Mouse (Mus musculus) hindbrain, embryonic 16.5 days (tissue): Measurements from ENCODE around the gene Nmrk2. TPM values are rescaled to one million over a fixed set of nuclear protein-coding genes. Genes with fewer than 3 reads are reported as not detected.
A peak's percentile ranks its signal among the peaks of the same experiment; 100 is the strongest.

Experiments
- ATAC-seq: fragments of 200-750 bp; cut with Nextera tagmentation; 2 replicates; pipeline ENCODE4 v1.8.0; 2017; ENCODE audit warnings: moderate TSS enrichment, moderate library complexity
- H3K27ac ChIP-seq: fragments of 300-500 bp; sonication (generic); 2 replicates; pipeline ENCODE4 v1.5.1; 2014; ENCODE audit warnings: low read depth, mild to moderate bottlenecking, control low read depth, low read length, moderate library complexity
- H3K27me3 ChIP-seq: fragments of 300-500 bp; sonication (generic); replicated peaks from 2 replicates; pipeline ENCODE4 v1.6.1; 2014; ENCODE audit warnings: low read length; ENCODE audit not compliant: control insufficient read depth, insufficient read depth
- H3K36me3 ChIP-seq: fragments of 300-500 bp; sonication (generic); 2 replicates; pipeline ENCODE4 v1.6.1; 2014; ENCODE audit warnings: mild to moderate bottlenecking, low read length, moderate library complexity, mixed read lengths; ENCODE audit not compliant: control insufficient read depth, insufficient read depth
- H3K4me1 ChIP-seq: fragments of 300-500 bp; sonication (generic); 2 replicates; pipeline ENCODE4 v1.6.1; 2014; ENCODE audit warnings: low read depth, low read length; ENCODE audit not compliant: control insufficient read depth, insufficient read depth
- H3K4me2 ChIP-seq: fragments of 300-500 bp; sonication (generic); 2 replicates; pipeline ENCODE4 v1.6.1; 2014; ENCODE audit warnings: mild to moderate bottlenecking, low read length, control low read depth, moderate library complexity
- H3K4me3 ChIP-seq: fragments of 300-500 bp; sonication (generic); 2 replicates; pipeline ENCODE4 v1.5.1; 2014; ENCODE audit warnings: mild to moderate bottlenecking, low read length, control low read depth, moderate library complexity
- H3K9ac ChIP-seq: fragments of 300-500 bp; sonication (generic); 2 replicates; pipeline ENCODE4 v1.6.1; 2014; ENCODE audit warnings: low read depth, mild to moderate bottlenecking, control low read depth, low read length, moderate library complexity
- H3K9me3 ChIP-seq: fragments of 300-500 bp; sonication (generic); 2 replicates; pipeline ENCODE4 v1.6.1; 2014; ENCODE audit warnings: mild to moderate bottlenecking, low read length, moderate library complexity; ENCODE audit not compliant: control insufficient read depth
- WGBS: fragments of 180-500 bp; shearing (Covaris S2); extraction: QIAGEN DNeasy Blood & Tissue Kit; methylation state at CpG from one replicate; pipeline ENCODE4 v1.1.7; 2014; 5-methylcytosine and 5-hydroxymethylcytosine counted together
- polyA plus RNA-seq: library from polyadenylated mRNA; unstranded; fragments of >200 nt; fragmentation: Nextera tagmentation; extraction: Ambion mirVana; gene quantifications from 2 replicates; pipeline ENCODE4 v1.2.1, GENCODE M21; 2015

Gene Nmrk2
- polyA plus RNA-seq, 1 experiment from 2014 or later = 0.24 TPM

GRCm38 (mm10) chr10:81162318-81162652, 39.6 kb downstream of the Nmrk2 start:
- no peaks in the 10 kb centered on the region for H3K9me3 ChIP-seq
- WGBS = 71% methylated on average over 2 of the region's 2 CpGs
- H3K4me2 ChIP-seq = no peak overlapping the region
- peaks cover 19% of the 10 kb centered on the region for H3K36me3 ChIP-seq
- no peaks in the 10 kb centered on the region for H3K27me3 ChIP-seq
- H3K27ac ChIP-seq = no peak overlapping the region
- no peak overlapping the region for H3K4me3 ChIP-seq
- H3K4me1 ChIP-seq = peaks cover 13% of the 10 kb centered on the region
- no peak overlapping the region for H3K9ac ChIP-seq
- ATAC-seq = no peak

DNA sequence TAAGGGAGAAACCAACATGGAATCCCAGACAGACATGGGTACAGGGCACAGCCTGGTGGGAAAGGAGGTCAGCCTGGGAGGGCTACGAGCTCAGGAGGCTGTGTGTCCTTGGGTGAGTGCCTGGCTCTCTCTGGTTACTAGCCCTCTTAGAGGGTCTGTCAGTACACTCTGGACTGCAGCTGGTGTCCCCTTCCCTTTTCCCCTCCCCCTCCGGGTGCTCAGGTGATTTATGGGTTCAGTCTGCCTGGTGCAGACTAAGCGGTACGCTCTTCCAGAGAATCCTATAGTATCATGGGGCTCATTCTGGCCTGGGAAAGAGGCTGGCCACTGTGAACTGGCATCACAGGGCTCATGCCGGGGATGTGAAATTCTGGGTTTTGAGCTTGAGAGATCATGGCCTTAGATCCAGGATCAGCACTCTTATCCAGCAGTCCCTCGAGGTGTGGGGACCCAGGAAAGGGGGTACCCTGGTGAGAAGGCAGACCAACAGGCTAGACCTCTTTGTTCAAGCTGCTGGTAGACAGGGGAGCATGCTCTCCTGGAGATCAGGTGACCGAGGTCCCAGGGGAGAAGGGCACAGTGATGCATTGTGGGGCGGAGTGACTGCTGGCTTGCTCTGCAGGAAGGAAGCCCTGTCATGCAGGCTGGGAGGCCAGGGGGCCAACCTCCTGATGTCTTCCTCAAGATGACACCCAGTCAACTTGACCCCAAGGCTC, 40.1 kb downstream of the Nmrk2 start:
- Histone ChIP-seq H3K36me3 (peaks cover 24% of the 10 kb centered on the region), H3K27ac (no peak overlapping the region), H3K27me3 (no peaks in the 10 kb centered on the region), H3K9me3 (no peaks in the 10 kb centered on the region), H3K9ac (no peak overlapping the region; the same call in 1 of the 2 replicates), H3K4me2 (no peak overlapping the region), H3K4me3 (no peak overlapping the region), H3K4me1 (peaks cover 10% of the 10 kb centered on the region)
- ATAC-seq = no peak
- 74% methylated on average over 8 of the region's 8 CpGs for WGBS

GRCm38 (mm10) chr10:81154736-81155135, 47.1 kb downstream of the Nmrk2 start:
- peaks cover 47% of the 10 kb centered on the region for H3K36me3 ChIP-seq
- H3K27ac ChIP-seq = no peak overlapping the region
- no peak overlapping the region for H3K4me3 ChIP-seq
- WGBS = 85% methylated on average over 6 of the region's 6 CpGs
- no peaks in the 10 kb centered on the region for H3K27me3 ChIP-seq
- H3K9ac ChIP-seq = no peak overlapping the region
- H3K9me3 ChIP-seq = no peaks in the 10 kb centered on the region
- no peak for ATAC-seq
- no peaks in the 10 kb centered on the region for H3K4me1 ChIP-seq
- no peak overlapping the region for H3K4me2 ChIP-seq

GRCm38 (mm10) chr10:81154313-81154712, 47.5 kb downstream of the Nmrk2 start:
- Histone ChIP-seq H3K9ac (no peak overlapping the region), H3K4me2 (no peak overlapping the region), H3K27me3 (no peaks in the 10 kb centered on the region), H3K4me3 (no peak overlapping the region), H3K9me3 (no peaks in the 10 kb centered on the region), H3K27ac (no peak overlapping the region), H3K4me1 (no peaks in the 10 kb centered on the region), H3K36me3 (peaks cover 51% of the 10 kb centered on the region)
- 93% methylated on average over 12 of the region's 12 CpGs for WGBS
- no peak for ATAC-seq

DNA sequence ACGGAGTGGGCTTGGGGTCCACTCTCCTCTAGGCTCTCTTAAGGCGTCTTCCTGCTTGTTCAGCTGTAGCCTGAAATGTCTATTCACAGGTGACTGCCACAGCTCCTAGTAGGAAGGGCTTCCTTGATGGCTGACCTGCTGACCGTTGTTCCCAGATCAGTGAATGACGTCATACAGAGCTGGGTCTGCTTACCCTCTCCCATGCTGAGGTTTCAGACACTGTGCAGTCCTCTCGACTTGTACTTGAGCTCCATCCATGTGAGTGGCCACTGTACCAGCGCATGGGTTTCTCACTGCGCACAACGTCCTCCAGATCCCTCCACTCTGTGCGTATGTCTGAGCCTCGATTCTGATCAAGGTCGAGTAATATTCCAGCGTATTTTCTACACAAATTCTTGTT, 49.2 kb downstream of the Nmrk2 start:
- Histone ChIP-seq H3K27ac (0 out of 2 replicates have a peak overlapping the region, but pooled peaks have one; percentile 0), H3K27me3 (no peaks in the 10 kb centered on the region), H3K9ac (no peak overlapping the region), H3K4me1 (no peaks in the 10 kb centered on the region), H3K9me3 (no peaks in the 10 kb centered on the region), H3K4me2 (no peak overlapping the region), H3K36me3 (peaks cover 62% of the 10 kb centered on the region), H3K4me3 (no peak overlapping the region)
- WGBS = 76% methylated on average over 12 of the region's 12 CpGs
- no peak for ATAC-seq

- peaks cover 57% of the 10 kb centered on the region for H3K36me3 ChIP-seq
- no peak overlapping the region for H3K4me2 ChIP-seq
- no peaks in the 10 kb centered on the region for H3K4me1 ChIP-seq
- no peaks in the 10 kb centered on the region for H3K27me3 ChIP-seq
- no peak for ATAC-seq
- H3K9me3 ChIP-seq = no peaks in the 10 kb centered on the region
- no peak overlapping the region for H3K27ac ChIP-seq
- H3K4me3 ChIP-seq = no peak overlapping the region
- H3K9ac ChIP-seq = no peak overlapping the region
- WGBS = 70% methylated on average over 6 of the region's 6 CpGs
Measured at GRCm38 (mm10) chr10:81151261-81151660, 50.6 kb downstream of the Nmrk2 start.

Other genes with a start within 250 kb of the Nmrk2 start
- 25.4 and 27.0 TPM in 2 replicates for gene Gng7, start 187.1 kb downstream of the Nmrk2 start, polyA plus RNA-seq
- gene Diras1, start 176.4 kb downstream of the Nmrk2 start, polyA plus RNA-seq = 74.4 and 81.7 TPM in 2 replicates
- gene Slc39a3, start 164.6 kb downstream of the Nmrk2 start, polyA plus RNA-seq = 48.3 and 54.3 TPM in 2 replicates
- 334 and 346 TPM in 2 replicates for gene Sgta, start 141.9 kb downstream of the Nmrk2 start, polyA plus RNA-seq
- gene Thop1, start 132.0 kb downstream of the Nmrk2 start, polyA plus RNA-seq = 49.8 and 53.5 TPM in 2 replicates
- gene Creb3l3, start 103.2 kb downstream of the Nmrk2 start, polyA plus RNA-seq = 0.24 and 0.32 TPM in 2 replicates
- 236 and 240 TPM in 2 replicates for gene Map2k2, start 96.1 kb downstream of the Nmrk2 start, polyA plus RNA-seq
- gene Zbtb7a, start 66.8 kb downstream of the Nmrk2 start, polyA plus RNA-seq = 13.3 and 13.6 TPM in 2 replicates
- gene Pias4, start 34.1 kb downstream of the Nmrk2 start, polyA plus RNA-seq = 47.1 and 56.9 TPM in 2 replicates
- gene Eef2, start 25.4 kb downstream of the Nmrk2 start, polyA plus RNA-seq = 525 and 551 TPM in 2 replicates
- 49.0 and 58.7 TPM in 2 replicates for gene Dapk3, start 19.0 kb downstream of the Nmrk2 start, polyA plus RNA-seq
- not detected in 2 replicates for gene 4930442H23Rik, start 18.2 kb downstream of the Nmrk2 start, polyA plus RNA-seq
- 85.0 and 85.6 TPM in 2 replicates for gene Atcay, start 28.8 kb upstream of the Nmrk2 start, polyA plus RNA-seq
- gene Zfr2, start 31.1 kb upstream of the Nmrk2 start, polyA plus RNA-seq = 23.8 and 28.7 TPM in 2 replicates
- 60.4 and 72.8 TPM in 2 replicates for gene Matk, start 50.9 kb upstream of the Nmrk2 start, polyA plus RNA-seq
- 126 and 137 TPM in 2 replicates for gene Mrpl54, start 64.9 kb upstream of the Nmrk2 start, polyA plus RNA-seq
- gene Apba3, start 64.9 kb upstream of the Nmrk2 start, polyA plus RNA-seq = 39.2 and 41.8 TPM in 2 replicates
- 5.3 and 6.4 TPM in 2 replicates for gene Tjp3, start 89.5 kb upstream of the Nmrk2 start, polyA plus RNA-seq
- 128 and 144 TPM in 2 replicates for gene Pip5k1c, start 90.9 kb upstream of the Nmrk2 start, polyA plus RNA-seq
- 26.3 and 30.6 TPM in 2 replicates for gene Cactin, start 119.1 kb upstream of the Nmrk2 start, polyA plus RNA-seq
- gene Tbxa2r, start 126.7 kb upstream of the Nmrk2 start, polyA plus RNA-seq = 5.4 and 6.3 TPM in 2 replicates
- gene Gipc3, start 141.2 kb upstream of the Nmrk2 start, polyA plus RNA-seq = not detected in 2 replicates
- gene Hmg20b, start 148.4 kb upstream of the Nmrk2 start, polyA plus RNA-seq = 31.7 TPM in 2 replicates
- gene Mfsd12, start 155.4 kb upstream of the Nmrk2 start, polyA plus RNA-seq = 17.5 and 19.0 TPM in 2 replicates
- gene 4930404N11Rik, start 163.8 kb upstream of the Nmrk2 start, polyA plus RNA-seq = 0.49 and 1.1 TPM in 2 replicates
- 149 and 156 TPM in 2 replicates for gene Fzr1, start 176.5 kb upstream of the Nmrk2 start, polyA plus RNA-seq
- 99.8 and 108 TPM in 2 replicates for gene Dohh, start 182.4 kb upstream of the Nmrk2 start, polyA plus RNA-seq
- 7.9 and 9.4 TPM in 2 replicates for gene Gm48551, start 182.4 kb upstream of the Nmrk2 start, polyA plus RNA-seq
- gene Gm48552, start 187.0 kb upstream of the Nmrk2 start, polyA plus RNA-seq = 1.5 and 2.2 TPM in 2 replicates
- 1.6 and 2.3 TPM in 2 replicates for gene Smim24, start 191.0 kb upstream of the Nmrk2 start, polyA plus RNA-seq